Mouse (Mus musculus): ENCODE data around the gene Rxra. TPM values are rescaled to one million over a fixed set of nuclear protein-coding genes. Genes with fewer than 3 reads are reported as not detected.
A peak's percentile ranks its signal among the peaks of the same experiment; 100 is the strongest.

Rxra gene
- polyA plus RNA-seq, 1 experiment from 2014 or later = 13.3 TPM

- Histone ChIP-seq H3K4me3 (ENCODE audit: low read depth, low read length) (no peak overlapping the region), H3K9ac (replicated peaks) (no peak overlapping the region), H3K4me2 (ENCODE audit: low read depth, low read length) (no peak overlapping the region), H3K27me3 (ENCODE audit: insufficient read depth, low read length) (no peaks in the 10 kb centered on the region), H3K9me3 (ENCODE audit: low read length) (no peaks in the 10 kb centered on the region), H3K4me1 (ENCODE audit: insufficient read depth) (peaks cover 25% of the 10 kb centered on the region), H3K27ac (ENCODE audit: low read depth) (peak overlapping the region; percentile 8; the same call in 1 of the 2 replicates), H3K36me3 (replicated peaks; ENCODE audit: insufficient read depth, low read length) (peaks cover 25% of the 10 kb centered on the region)
- TF ChIP-seq EP300 (IDR thresholded peaks at IDR 0.05; ENCODE audit: low read depth) = no peak
- TF ChIP-seq CTCF (IDR thresholded peaks at IDR 0.05; ENCODE audit: low read depth) = no peak
- no peak for DNase-seq
- ATAC-seq = no peak
- 84% methylated on average over 10 of the region's 10 CpGs for WGBS (ENCODE audit: insufficient replicate concordance)
Observed at GRCm38 (mm10) chr2:27761260-27761995, 85.2 kb downstream of the Rxra start.

GRCm38 (mm10) chr2:27761996-27762340 is 85.7 kb downstream of the Rxra start:
- Histone ChIP-seq H3K4me1 (ENCODE audit: insufficient read depth) (peaks cover 25% of the 10 kb centered on the region), H3K36me3 (replicated peaks; ENCODE audit: insufficient read depth, low read length) (peaks cover 21% of the 10 kb centered on the region), H3K4me3 (ENCODE audit: low read depth, low read length) (no peak overlapping the region), H3K4me2 (ENCODE audit: low read depth, low read length) (no peak overlapping the region), H3K9ac (replicated peaks) (no peak overlapping the region), H3K27me3 (ENCODE audit: insufficient read depth, low read length) (no peaks in the 10 kb centered on the region), H3K27ac (ENCODE audit: low read depth) (peak overlapping the region; percentile 8; the same call in 1 of the 2 replicates), H3K9me3 (ENCODE audit: low read length) (no peaks in the 10 kb centered on the region)
- DNase-seq (no peak), ATAC-seq (no peak)
- WGBS (ENCODE audit: insufficient replicate concordance) = 78% methylated on average over 9 of the region's 9 CpGs
- TF ChIP-seq EP300 (IDR thresholded peaks at IDR 0.05; ENCODE audit: low read depth) (no peak), CTCF (IDR thresholded peaks at IDR 0.05; ENCODE audit: low read depth) (no peak)

- no peak overlapping the region for H3K4me3 ChIP-seq (ENCODE audit: low read depth, low read length)
- H3K9ac ChIP-seq (replicated peaks) = no peak overlapping the region
- peak overlapping the region; percentile 8; the same call in 1 of the 2 replicates for H3K27ac ChIP-seq (ENCODE audit: low read depth)
- H3K4me2 ChIP-seq (ENCODE audit: low read depth, low read length) = no peak overlapping the region
- DNase-seq (peak; percentile 52), ATAC-seq (no peak)
- H3K9me3 ChIP-seq (ENCODE audit: low read length) = no peaks in the 10 kb centered on the region
- TF ChIP-seq EP300 (IDR thresholded peaks at IDR 0.05; ENCODE audit: low read depth) (no peak), CTCF (IDR thresholded peaks at IDR 0.05; ENCODE audit: low read depth) (no peak)
- H3K36me3 ChIP-seq (replicated peaks; ENCODE audit: insufficient read depth, low read length) = peaks cover 17% of the 10 kb centered on the region
- H3K4me1 ChIP-seq (ENCODE audit: insufficient read depth) = peaks cover 24% of the 10 kb centered on the region
- H3K27me3 ChIP-seq (ENCODE audit: insufficient read depth, low read length) = no peaks in the 10 kb centered on the region
- 40% methylated on average over 12 of the region's 12 CpGs for WGBS (ENCODE audit: insufficient replicate concordance)
Observed at GRCm38 (mm10) chr2:27762509-27762908, 86.3 kb downstream of the Rxra start.

- no peak for ATAC-seq
- Histone ChIP-seq H3K27ac (ENCODE audit: low read depth) (peak overlapping the region; percentile 55; the same call in 1 of the 2 replicates), H3K4me3 (ENCODE audit: low read depth, low read length) (no peak overlapping the region), H3K4me1 (ENCODE audit: insufficient read depth) (peaks cover 17% of the 10 kb centered on the region), H3K36me3 (replicated peaks; ENCODE audit: insufficient read depth, low read length) (peaks cover 11% of the 10 kb centered on the region), H3K9ac (replicated peaks) (no peak overlapping the region), H3K27me3 (ENCODE audit: insufficient read depth, low read length) (no peaks in the 10 kb centered on the region), H3K4me2 (ENCODE audit: low read depth, low read length) (no peak overlapping the region), H3K9me3 (ENCODE audit: low read length) (no peaks in the 10 kb centered on the region)
- WGBS (ENCODE audit: insufficient replicate concordance) = 63% methylated on average over 14 of the region's 14 CpGs
- no peak for TF ChIP-seq EP300 (IDR thresholded peaks at IDR 0.05; ENCODE audit: low read depth)
- no peak for TF ChIP-seq CTCF (IDR thresholded peaks at IDR 0.05; ENCODE audit: low read depth)
- DNase-seq = no peak
Observed at GRCm38 (mm10) chr2:27762920-27763780, 86.9 kb downstream of the Rxra start.

- Histone ChIP-seq H3K27ac (ENCODE audit: low read depth) (0 out of 2 replicates have a peak overlapping the region, but pooled peaks have one; percentile 46), H3K4me3 (ENCODE audit: low read depth, low read length) (no peak overlapping the region), H3K9ac (replicated peaks) (no peak overlapping the region), H3K9me3 (ENCODE audit: low read length) (no peaks in the 10 kb centered on the region), H3K4me2 (ENCODE audit: low read depth, low read length) (no peak overlapping the region), H3K4me1 (ENCODE audit: insufficient read depth) (peaks cover 6% of the 10 kb centered on the region), H3K36me3 (replicated peaks; ENCODE audit: insufficient read depth, low read length) (peaks cover 7% of the 10 kb centered on the region), H3K27me3 (ENCODE audit: insufficient read depth, low read length) (no peaks in the 10 kb centered on the region)
- DNase-seq (peak; percentile 42), ATAC-seq (peak; percentile 41)
- TF ChIP-seq CTCF (IDR thresholded peaks at IDR 0.05; ENCODE audit: low read depth) (no peak), EP300 (IDR thresholded peaks at IDR 0.05; ENCODE audit: low read depth) (no peak)
- 36% methylated on average over 6 of the region's 6 CpGs for WGBS (ENCODE audit: insufficient replicate concordance)
Observed at GRCm38 (mm10) chr2:27764256-27764936, 88.2 kb downstream of the Rxra start.

- H3K36me3 ChIP-seq (replicated peaks; ENCODE audit: insufficient read depth, low read length) = peaks cover 5% of the 10 kb centered on the region
- WGBS (ENCODE audit: insufficient replicate concordance) = 32% methylated on average over 3 of the region's 3 CpGs
- ATAC-seq (peak; percentile 51), DNase-seq (peak; percentile 86)
- no peak overlapping the region for H3K4me2 ChIP-seq (ENCODE audit: low read depth, low read length)
- H3K4me3 ChIP-seq (ENCODE audit: low read depth, low read length) = no peak overlapping the region
- no peak overlapping the region for H3K27ac ChIP-seq (ENCODE audit: low read depth)
- H3K9me3 ChIP-seq (ENCODE audit: low read length) = no peaks in the 10 kb centered on the region
- H3K27me3 ChIP-seq (ENCODE audit: insufficient read depth, low read length) = no peaks in the 10 kb centered on the region
- TF ChIP-seq CTCF (IDR thresholded peaks at IDR 0.05; ENCODE audit: low read depth) (peak; percentile 89), EP300 (IDR thresholded peaks at IDR 0.05; ENCODE audit: low read depth) (no peak)
- peaks cover 3% of the 10 kb centered on the region; the same call in 1 of the 2 replicates for H3K4me1 ChIP-seq (ENCODE audit: insufficient read depth)
- H3K9ac ChIP-seq (replicated peaks) = no peak overlapping the region
Observed at GRCm38 (mm10) chr2:27764937-27765319, 88.7 kb downstream of the Rxra start.
